Mouse (Mus musculus): ENCODE data around the gene Cpne6.

GRCm38 (mm10) chr14:55490361-55491201 lies 19.7 kb upstream of the Cpne6 start, which contains the start of gene Carmil3:
- TF ChIP-seq CTCF (IDR thresholded peaks at IDR 0.05; ENCODE audit: control insufficient read depth, insufficient read depth, low read length) (no peak), POLR2A (IDR thresholded peaks at IDR 0.05; ENCODE audit: borderline replicate concordance, control insufficient read depth, low read depth, low read length) (no peak)

All from bone marrow, adult 2 months (tissue).